Mouse (Mus musculus) liver, postnatal 0 days (tissue): ENCODE measurements around the gene Dcst2.

Source experiments
- CTCF ChIP-seq: sonication (generic); IDR thresholded peaks from 2 replicates; pipeline ENCODE4 v1.5.1; 2016; ENCODE audit warnings: antibody characterized with exemption, low read depth
- EP300 ChIP-seq: IDR thresholded peaks from 2 replicates; pipeline ENCODE4 v1.6.1; 2016; ENCODE audit warnings: antibody characterized with exemption, low read depth, mild to moderate bottlenecking

- TF ChIP-seq CTCF (no peak), EP300 (no peak)
These were observed 18.9 kb downstream of the Dcst2 start for GRCm38 (mm10) chr3:89380711-89381110.
